Comparison of ENCODE assay signal across 10 mouse cellular contexts in the genomic region with DNA sequence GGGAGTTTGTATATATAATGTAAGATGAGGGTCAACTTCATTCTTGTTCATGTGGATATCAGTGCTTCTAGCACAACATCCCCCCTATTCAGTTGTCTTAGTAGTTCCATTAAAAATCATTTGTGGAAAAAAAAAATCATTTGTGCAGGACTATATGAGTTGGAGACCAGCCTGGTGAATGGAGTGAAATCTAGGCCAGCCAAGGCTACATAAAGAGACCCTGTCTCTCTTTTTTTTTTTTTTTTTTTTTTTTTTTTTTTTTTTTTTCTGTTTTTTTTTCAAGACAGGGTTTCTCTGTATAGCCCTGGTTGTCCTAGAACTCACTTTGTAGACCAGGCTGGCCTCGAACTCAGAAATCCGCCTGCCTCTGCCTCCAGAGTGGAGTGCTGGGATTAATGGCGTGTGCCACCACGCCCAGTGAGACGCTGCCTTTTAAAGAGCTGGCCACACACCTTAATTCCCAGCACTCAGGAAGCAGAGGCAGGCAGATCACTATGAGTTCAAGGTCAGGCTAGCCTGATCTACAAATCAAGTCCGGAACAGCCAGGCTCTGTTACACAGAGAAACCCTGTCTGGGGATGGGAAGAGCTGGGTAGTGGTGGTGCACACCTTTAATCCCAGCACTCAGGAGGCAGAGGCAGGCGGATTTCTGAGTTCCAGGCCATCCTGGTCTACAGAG. TPM values are rescaled to one million over a fixed set of nuclear protein-coding genes. Genes with fewer than 3 reads are reported as not detected.
A peak's percentile ranks its signal among the peaks of the same experiment; 100 is the strongest.
DNase-seq lines count a peak whose midpoint lies in the region; TF ChIP-seq lines count a peak whose summit lies in the region.
"Not testable (repeated sequence)": the region's sequence is repeated elsewhere in the genome, so short reads cannot be mapped to it uniquely, and the experiment has no call there.
"Had no signal": no experiment of that assay in that cellular context is flagged by ENCODE, and none has a peak within 500 bp of the region (broad histone marks: within the 10 kb centered on the region; RNA-seq: fewer than 3 reads in every experiment).

No protein-coding gene starts in this region.

- H3K4me1 ChIP-seq in CH12.LX (ENCODE audit: control insufficient read depth in 1 of 2, insufficient read depth in 2 of 2), result peaks cover 9 to 33% of the 10 kb centered on the region in 2 experiments
- H3K4me1 ChIP-seq in ES-E14 (ENCODE audit: control insufficient read depth in 2 of 2, insufficient read depth in 2 of 2, low read length in 2 of 2, poor library complexity in 1 of 2); MEL (ENCODE audit: control insufficient read depth in 1 of 2, insufficient read depth in 2 of 2, low read length in 2 of 2): not testable (repeated sequence)

- H3K9ac ChIP-seq in CH12.LX (ENCODE audit: insufficient read depth, low read depth); ES-E14 (ENCODE audit: insufficient read depth, low read depth, low read length, poor library complexity, severe bottlenecking); MEL (ENCODE audit: control insufficient read depth, low read depth, low read length, poor library complexity, severe bottlenecking): not testable (repeated sequence)

- not testable (repeated sequence) for H3K4me2 ChIP-seq in CH12.LX (ENCODE audit: insufficient read depth, low read depth, poor library complexity, severe bottlenecking)

- TF ChIP-seq POLR2A in CH12.LX (IDR thresholded peaks at IDR 0.05; ENCODE audit: low read depth, low read length); MEL (IDR thresholded peaks at IDR 0.05; ENCODE audit: control insufficient read depth in 1 of 2, insufficient read depth in 1 of 2, low read depth in 1 of 2, low read length in 2 of 2, poor library complexity in 1 of 2): not testable (repeated sequence)

- dilution Hi-C loops in CH12.LX (cut with MboI; ENCODE audit: extremely low pct_ligation_motif_present, extremely low pct_unique_long_range_greater_than_20kb, low sequenced_read_pairs), result not testable (repeated sequence)

- TF ChIP-seq RAD21 in CH12.LX (IDR thresholded peaks at IDR 0.05; ENCODE audit: low read depth, low read length); MEL (IDR thresholded peaks at IDR 0.05; ENCODE audit: low read depth, low read length): not testable (repeated sequence)

- not testable (repeated sequence) for H3K79me2 ChIP-seq in CH12.LX (replicated peaks; ENCODE audit: control insufficient read depth, extremely low read depth, insufficient read depth, poor library complexity, severe bottlenecking); MEL (ENCODE audit: control insufficient read depth, insufficient read depth, low read length, poor library complexity)

- peak overlapping the region; percentile 27 for H3K27ac ChIP-seq in CH12.LX (ENCODE audit: insufficient read depth, low read depth)
- not testable (repeated sequence) for H3K27ac ChIP-seq in ES-E14 (ENCODE audit: insufficient read depth, low read depth, low read length, poor library complexity, severe bottlenecking); MEL (ENCODE audit: control insufficient read depth, low read depth, low read length)

- not testable (repeated sequence) for TF ChIP-seq CTCF in CH12.LX (conservative IDR thresholded peaks at IDR 0.05 in 1 of 2, IDR thresholded peaks at IDR 0.05 in 1 of 2; ENCODE audit: low read depth in 2 of 2, low read length in 2 of 2); MEL (IDR thresholded peaks at IDR 0.05 in 2 of 3, conservative IDR thresholded peaks at IDR 0.05 in 1 of 3; ENCODE audit: control insufficient read depth in 1 of 3, insufficient read depth in 1 of 3, low read depth in 2 of 3, low read length in 3 of 3, poor library complexity in 1 of 3, severe bottlenecking in 1 of 3)

- DNase-seq in CH12.LX (ENCODE audit: extremely low read depth); ES-E14 (ENCODE audit: low read depth, low spot score); MEL (ENCODE audit: low read depth, low spot score): not testable (repeated sequence)
- DNase-seq in ES-CJ7 (ENCODE audit: low read depth, low spot score) (peak; percentile 91), R1 (ENCODE audit: low read depth, low spot score) (peak; percentile 86), WW6 (ENCODE audit: low read depth, low spot score) (peak; percentile 64), ZHBTc4 (ENCODE audit: low read depth, low spot score) (peak; percentile 84)

- TF ChIP-seq EP300 in CH12.LX (IDR thresholded peaks at IDR 0.05; ENCODE audit: low read length); MEL (IDR thresholded peaks at IDR 0.05; ENCODE audit: low read depth in 1 of 2, low read length in 2 of 2): not testable (repeated sequence)

- in situ Hi-C loops in CH12.LX (cut with MboI; ENCODE audit: low pct_ligation_motif_present, low pct_unique_long_range_greater_than_20kb, low sequenced_read_pairs); ES-E14 (cut with MboI; ENCODE audit: low sequenced_read_pairs in 2 of 2, unreplicated experiment in 2 of 2): not testable (repeated sequence)

- H3K9me3 ChIP-seq in CH12.LX (replicated peaks; ENCODE audit: low read length); ES-E14 (ENCODE audit: control insufficient read depth, insufficient read depth, low read depth, low read length); MEL (replicated peaks; ENCODE audit: insufficient read depth, low read length): not testable (repeated sequence)

- H3K36me3 ChIP-seq in CH12.LX (replicated peaks in 1 of 2; ENCODE audit: control insufficient read depth in 1 of 2, insufficient read depth in 1 of 2, low read length in 1 of 2), result peaks cover 52 to 79% of the 10 kb centered on the region in 2 experiments
- peaks cover 24% of the 10 kb centered on the region for H3K36me3 ChIP-seq in ES-E14 (ENCODE audit: control insufficient read depth, insufficient read depth, low read length, poor library complexity, severe bottlenecking)
- H3K36me3 ChIP-seq in MEL (ENCODE audit: control insufficient read depth in 1 of 2, insufficient read depth in 2 of 2, low read length in 2 of 2), result peaks cover 0 to 24% of the 10 kb centered on the region in 2 experiments; a peak in 2 of 4 replicates

- not testable (repeated sequence) for H3K4me3 ChIP-seq in CH12.LX (replicated peaks in 1 of 3; ENCODE audit: low read depth in 2 of 3, low read length in 2 of 3, poor library complexity in 1 of 3); ES-E14 (ENCODE audit: insufficient read depth in 1 of 2, low read depth in 1 of 2, low read length in 2 of 2, poor library complexity in 1 of 2, severe bottlenecking in 1 of 2); MEL (ENCODE audit: control insufficient read depth in 1 of 2, insufficient read depth in 1 of 2, low read depth in 2 of 2, low read length in 2 of 2)

- not testable (repeated sequence) for H3K27me3 ChIP-seq in CH12.LX (replicated peaks); MEL (ENCODE audit: control insufficient read depth in 1 of 2, insufficient read depth in 2 of 2, low read length in 2 of 2)

TF ChIP-seq in CH12.LX, 34 proteins besides CTCF, POLR2A, EP300 and RAD21:
- peak; percentile 82 for TF ChIP-seq ZNF384 (IDR thresholded peaks at IDR 0.05; ENCODE audit: low read depth, low read length)
TF ChIP-seq in CH12.LX: peak in this region for 1; not testable (repeated sequence) for 33.

TF ChIP-seq in ES-E14, 5 proteins besides CTCF, POLR2A, EP300 and RAD21:
- TF ChIP-seq ZNF384 (IDR thresholded peaks at IDR 0.05; ENCODE audit: low read depth, low read length), result peak; percentile 67

TF ChIP-seq in MEL, 35 proteins besides CTCF, POLR2A, EP300 and RAD21:
- TF ChIP-seq ZNF384 (IDR thresholded peaks at IDR 0.05; ENCODE audit: low read depth, low read length), result 0 out of 2 replicates have a peak, but pooled peaks have one; percentile 43

RNA-seq across cellular contexts. Expression of a gene that starts 14.9 kb away (rescaled TPM):
- 136 and 163 TPM in 2 replicates for total RNA-seq in CH12.LX (2012; rRNA removed)
- total RNA-seq in CH12.LX (2014; rRNA removed), result 137 and 139 TPM in 2 replicates
- 206 and 213 TPM in 2 replicates for polyA plus RNA-seq in CH12.LX (2012; ENCODE audit: insufficient read length, low read depth)
- 210 and 244 TPM in 2 replicates for total RNA-seq in ES-E14 (2012; rRNA removed)
- total RNA-seq in MEL (2012; rRNA removed), result 150 and 170 TPM in 2 replicates
- 100 to 1,000 TPM; 167 to 224 TPM for polyA plus RNA-seq in MEL (2012; ENCODE audit: insufficient read depth in 1 of 2, insufficient read length in 2 of 2, low read depth in 1 of 2, low replicate concordance in 2 of 2, missing spikeins in 1 of 2)

RNA-seq across cellular contexts. Expression of a gene that starts 15.1 kb away (rescaled TPM):
- total RNA-seq in CH12.LX (2012; rRNA removed) (35.2 and 36.4 TPM in 2 replicates), CH12.LX (2014; rRNA removed) (24.4 and 27.5 TPM in 2 replicates), ES-E14 (2012; rRNA removed) (59.4 and 64.7 TPM in 2 replicates), MEL (2012; rRNA removed) (31.7 and 32.1 TPM in 2 replicates)
- polyA plus RNA-seq in CH12.LX (2012; ENCODE audit: insufficient read length, low read depth) (24.9 and 27.5 TPM in 2 replicates), MEL (2012; ENCODE audit: insufficient read depth in 1 of 2, insufficient read length in 2 of 2, low read depth in 1 of 2, low replicate concordance in 2 of 2, missing spikeins in 1 of 2) (10 to 100 TPM in 1 of 2 experiments, not detected in 1; 35.3 TPM)

RNA-seq across cellular contexts. Expression of a gene that starts 40.8 kb away (rescaled TPM):
- total RNA-seq in CH12.LX (2012; rRNA removed), result 14.3 and 14.4 TPM in 2 replicates
- 6.6 and 6.8 TPM in 2 replicates for total RNA-seq in CH12.LX (2014; rRNA removed)
- polyA plus RNA-seq in CH12.LX (2012; ENCODE audit: insufficient read length, low read depth), result 6.4 and 7.0 TPM in 2 replicates
- 17.8 and 23.3 TPM in 2 replicates for total RNA-seq in ES-E14 (2012; rRNA removed)
- 8.3 and 9.1 TPM in 2 replicates for total RNA-seq in MEL (2012; rRNA removed)
- 10 to 100 TPM in 1 of 2 experiments, not detected in 1; 10.6 TPM for polyA plus RNA-seq in MEL (2012; ENCODE audit: insufficient read depth in 1 of 2, insufficient read length in 2 of 2, low read depth in 1 of 2, low replicate concordance in 2 of 2, missing spikeins in 1 of 2)

RNA-seq across cellular contexts. Expression of a gene that starts 55.8 kb away (rescaled TPM):
- 0.21 TPM in 1 of 2 replicates, not detected in the other for total RNA-seq in CH12.LX (2012; rRNA removed)
- not detected in 2 replicates for total RNA-seq in CH12.LX (2014; rRNA removed)
- polyA plus RNA-seq in CH12.LX (2012; ENCODE audit: insufficient read length, low read depth), result not detected in 2 replicates
- 4.6 and 5.4 TPM in 2 replicates for total RNA-seq in ES-E14 (2012; rRNA removed)
- 0.12 and 0.26 TPM in 2 replicates for total RNA-seq in MEL (2012; rRNA removed)
- under 1 TPM in 1 of 2 experiments, not detected in 1; 0.18 TPM for polyA plus RNA-seq in MEL (2012; ENCODE audit: insufficient read depth in 1 of 2, insufficient read length in 2 of 2, low read depth in 1 of 2, low replicate concordance in 2 of 2, missing spikeins in 1 of 2)
- total RNA-seq: G1E had no signal
- polyA plus RNA-seq: activated CD4-positive, CD25-positive, alpha-beta regulatory T cell, adult 4 months; CD4-positive, CD25-positive, alpha-beta regulatory T cell, adult 4 months; G1E had no signal

RNA-seq across cellular contexts. Expression of a gene that starts 58.2 kb away (rescaled TPM):
- 14.6 and 16.9 TPM in 2 replicates for total RNA-seq in CH12.LX (2012; rRNA removed)
- total RNA-seq in CH12.LX (2014; rRNA removed), result 16.4 and 17.0 TPM in 2 replicates
- 41.4 and 44.5 TPM in 2 replicates for polyA plus RNA-seq in CH12.LX (2012; ENCODE audit: insufficient read length, low read depth)
- total RNA-seq in ES-E14 (2012; rRNA removed), result 7.5 and 12.4 TPM in 2 replicates
- 4.0 and 5.2 TPM in 2 replicates for total RNA-seq in MEL (2012; rRNA removed)
- polyA plus RNA-seq in MEL (2012; ENCODE audit: insufficient read depth in 1 of 2, insufficient read length in 2 of 2, low read depth in 1 of 2, low replicate concordance in 2 of 2, missing spikeins in 1 of 2), result 10 to 100 TPM in 1 of 2 experiments, not detected in 1; 18.0 TPM
